Mouse (Mus musculus): ENCODE measurements at regions not wholly inside any gene's neighbourhood (a gene's known extent, or its start where the extent isn't known, plus 50 kb on each side); places are given as distances from the start of the nearest gene placed in this dataset.
A peak's percentile ranks its signal among the peaks of the same experiment; 100 is the strongest.

GRCm38 (mm10) chr15:51083677-51084322 lies 2800.9 kb upstream of the Gm7489 start:
- 52% methylated on average over 12 of the region's 12 CpGs for WGBS
- ATAC-seq (replicated peaks; ENCODE audit: low FRiP score, low read depth) (no peak), DNase-seq (ENCODE audit: low spot score) (no peak)
- no peak overlapping the region for H3K4me3 ChIP-seq (replicated peaks; ENCODE audit: low read depth, low read length)
- H3K4me1 ChIP-seq (replicated peaks; ENCODE audit: insufficient read depth, low read length) = no peaks in the 10 kb centered on the region
- no peak for TF ChIP-seq CTCF (IDR thresholded peaks at IDR 0.05; ENCODE audit: low read depth)
- H3K27ac ChIP-seq = no peak overlapping the region
- no peak overlapping the region for H3K9ac ChIP-seq (ENCODE audit: low read depth, low read length)
- H3K4me2 ChIP-seq (ENCODE audit: low read length) = no peak overlapping the region; the same call in 1 of the 2 replicates
- H3K36me3 ChIP-seq (ENCODE audit: insufficient read depth, low read length) = no peaks in the 10 kb centered on the region
- H3K9me3 ChIP-seq (replicated peaks; ENCODE audit: low read length) = no peaks in the 10 kb centered on the region
- H3K27me3 ChIP-seq (ENCODE audit: insufficient read depth, low read length) = no peaks in the 10 kb centered on the region

GRCm38 (mm10) chr15:51092936-51093335 lies 2791.8 kb upstream of the Gm7489 start:
- Histone ChIP-seq H3K4me1 (replicated peaks; ENCODE audit: insufficient read depth, low read length) (no peaks in the 10 kb centered on the region), H3K27ac (no peak overlapping the region), H3K4me3 (replicated peaks; ENCODE audit: low read depth, low read length) (no peak overlapping the region), H3K9ac (ENCODE audit: low read depth, low read length) (no peak overlapping the region), H3K27me3 (ENCODE audit: insufficient read depth, low read length) (no peaks in the 10 kb centered on the region), H3K9me3 (replicated peaks; ENCODE audit: low read length) (no peaks in the 10 kb centered on the region), H3K36me3 (ENCODE audit: insufficient read depth, low read length) (no peaks in the 10 kb centered on the region), H3K4me2 (ENCODE audit: low read length) (no peak overlapping the region)
- no peak for DNase-seq (ENCODE audit: low spot score)
- WGBS = 76% methylated on average over 7 of the region's 7 CpGs
- ATAC-seq (replicated peaks; ENCODE audit: low FRiP score, low read depth) = no peak
- TF ChIP-seq CTCF (IDR thresholded peaks at IDR 0.05; ENCODE audit: low read depth) = no peak

- 68% methylated on average over 7 of the region's 7 CpGs for WGBS
- DNase-seq (ENCODE audit: low spot score) (peak; percentile 6), ATAC-seq (replicated peaks; ENCODE audit: low FRiP score, low read depth) (no peak)
- no peaks in the 10 kb centered on the region for H3K9me3 ChIP-seq (replicated peaks; ENCODE audit: low read length)
- H3K4me1 ChIP-seq (replicated peaks; ENCODE audit: insufficient read depth, low read length) = peaks cover 4% of the 10 kb centered on the region; the same call in 1 of the 2 replicates
- H3K27ac ChIP-seq = no peak overlapping the region
- peak overlapping the region; percentile 12 for H3K4me3 ChIP-seq (replicated peaks; ENCODE audit: low read depth, low read length)
- TF ChIP-seq CTCF (IDR thresholded peaks at IDR 0.05; ENCODE audit: low read depth) = no peak
- no peaks in the 10 kb centered on the region for H3K36me3 ChIP-seq (ENCODE audit: insufficient read depth, low read length)
- H3K9ac ChIP-seq (ENCODE audit: low read depth, low read length) = no peak overlapping the region
- no peaks in the 10 kb centered on the region for H3K27me3 ChIP-seq (ENCODE audit: insufficient read depth, low read length)
- H3K4me2 ChIP-seq (ENCODE audit: low read length) = peak overlapping the region; percentile 43
These were observed 2780.8 kb upstream of the Gm7489 start for GRCm38 (mm10) chr15:51103948-51104347.

GRCm38 (mm10) chr15:51104362-51104761 lies 2780.3 kb upstream of the Gm7489 start:
- Histone ChIP-seq H3K4me1 (replicated peaks; ENCODE audit: insufficient read depth, low read length) (peaks cover 4% of the 10 kb centered on the region; the same call in 1 of the 2 replicates), H3K9ac (ENCODE audit: low read depth, low read length) (no peak overlapping the region), H3K9me3 (replicated peaks; ENCODE audit: low read length) (no peaks in the 10 kb centered on the region), H3K27me3 (ENCODE audit: insufficient read depth, low read length) (no peaks in the 10 kb centered on the region), H3K27ac (no peak overlapping the region), H3K4me3 (replicated peaks; ENCODE audit: low read depth, low read length) (peak overlapping the region; percentile 12), H3K36me3 (ENCODE audit: insufficient read depth, low read length) (no peaks in the 10 kb centered on the region), H3K4me2 (ENCODE audit: low read length) (peak overlapping the region; percentile 43)
- ATAC-seq (replicated peaks; ENCODE audit: low FRiP score, low read depth) (no peak), DNase-seq (ENCODE audit: low spot score) (peak; percentile 16)
- TF ChIP-seq CTCF (IDR thresholded peaks at IDR 0.05; ENCODE audit: low read depth) = no peak
- 7% methylated on average over 10 of the region's 10 CpGs for WGBS

- H3K4me3 ChIP-seq (replicated peaks; ENCODE audit: low read depth, low read length) = peak overlapping the region; percentile 12; the same call in 1 of the 2 replicates
- TF ChIP-seq CTCF (IDR thresholded peaks at IDR 0.05; ENCODE audit: low read depth) = no peak
- 49% methylated on average over 5 of the region's 5 CpGs for WGBS
- peaks cover 4% of the 10 kb centered on the region; the same call in 1 of the 2 replicates for H3K4me1 ChIP-seq (replicated peaks; ENCODE audit: insufficient read depth, low read length)
- no peak for DNase-seq (ENCODE audit: low spot score)
- no peak for ATAC-seq (replicated peaks; ENCODE audit: low FRiP score, low read depth)
- no peak overlapping the region for H3K27ac ChIP-seq
- no peaks in the 10 kb centered on the region for H3K36me3 ChIP-seq (ENCODE audit: insufficient read depth, low read length)
- no peaks in the 10 kb centered on the region for H3K9me3 ChIP-seq (replicated peaks; ENCODE audit: low read length)
- no peak overlapping the region for H3K9ac ChIP-seq (ENCODE audit: low read depth, low read length)
- no peaks in the 10 kb centered on the region for H3K27me3 ChIP-seq (ENCODE audit: insufficient read depth, low read length)
- peak overlapping the region; percentile 43 for H3K4me2 ChIP-seq (ENCODE audit: low read length)
These were observed 2779.9 kb upstream of the Gm7489 start for GRCm38 (mm10) chr15:51104796-51105195.

GRCm38 (mm10) chr15:51105359-51106008 lies 2779.2 kb upstream of the Gm7489 start:
- no peaks in the 10 kb centered on the region for H3K27me3 ChIP-seq (ENCODE audit: insufficient read depth, low read length)
- no peaks in the 10 kb centered on the region for H3K9me3 ChIP-seq (replicated peaks; ENCODE audit: low read length)
- WGBS = 64% methylated on average over 17 of the region's 17 CpGs
- no peak for TF ChIP-seq CTCF (IDR thresholded peaks at IDR 0.05; ENCODE audit: low read depth)
- no peaks in the 10 kb centered on the region for H3K36me3 ChIP-seq (ENCODE audit: insufficient read depth, low read length)
- no peak for ATAC-seq (replicated peaks; ENCODE audit: low FRiP score, low read depth)
- no peak overlapping the region for H3K27ac ChIP-seq
- no peak overlapping the region for H3K9ac ChIP-seq (ENCODE audit: low read depth, low read length)
- no peak for DNase-seq (ENCODE audit: low spot score)
- no peak overlapping the region for H3K4me2 ChIP-seq (ENCODE audit: low read length)
- peaks cover 4% of the 10 kb centered on the region; the same call in 1 of the 2 replicates for H3K4me1 ChIP-seq (replicated peaks; ENCODE audit: insufficient read depth, low read length)
- H3K4me3 ChIP-seq (replicated peaks; ENCODE audit: low read depth, low read length) = no peak overlapping the region
